Mouse (Mus musculus): ENCODE results near the gene Olfr1326-ps1.

Olfr1326-ps1 gene

GRCm38 (mm10) chrX:74574788-74575187 lies at the start of gene Olfr1326-ps1:
Olfr1326-ps1 (minus strand) TSS chrX:74574888.
- in situ Hi-C loops (cut with MboI, MseI) = no loop called here

GRCm38 (mm10) chrX:74592379-74592778 lies 17.7 kb upstream of the Olfr1326-ps1 start, which contains the start of gene Olfr1325:
Olfr1325 (plus strand) TSS chrX:74592679.
- in situ Hi-C loops (cut with MboI, MseI) = no loop called here
